Mouse (Mus musculus) embryonic fibroblast, embryonic 13.5 days (primary cell): Measurements from ENCODE around the gene Serhl.

ENCODE experiments used
- CTCF ChIP-seq: IDR thresholded peaks from 2 replicates; pipeline ENCODE4 v1.5.1; 2011; ENCODE audit warnings: mild to moderate bottlenecking, control low read depth, low read length, moderate library complexity, borderline replicate concordance; ENCODE audit not compliant: insufficient read depth
- POLR2A ChIP-seq: IDR thresholded peaks from 2 replicates; pipeline ENCODE4 v1.6.1; 2011; ENCODE audit warnings: low read depth, mild to moderate bottlenecking, control low read depth, low read length, moderate library complexity

- no peak for TF ChIP-seq CTCF
- no peak for TF ChIP-seq POLR2A
Measured at GRCm38 (mm10) chr15:83074179-83074578, 15.1 kb upstream of the Serhl start.
